Mouse (Mus musculus) myocyte (in vitro differentiated cells): ENCODE measurements at regions not wholly inside any gene's neighbourhood (a gene's known extent, or its start where the extent isn't known, plus 50 kb on each side); places are given as distances from the start of the nearest gene placed in this dataset.

Source experiments
- H3K27me3 ChIP-seq: one replicate; pipeline ENCODE4 v1.6.1; 2011; ENCODE audit not compliant: control insufficient read depth, insufficient read depth, insufficient read length
- H3K36me3 ChIP-seq: one replicate; pipeline ENCODE4 v1.6.1; 2011; ENCODE audit not compliant: control insufficient read depth, insufficient read depth
- H3K4me2 ChIP-seq: one replicate; pipeline ENCODE4 v1.6.1; 2011; ENCODE audit warnings: low read depth, control low read depth
- H3K4me3 ChIP-seq: one replicate; pipeline ENCODE4 v1.5.1; 2011; ENCODE audit warnings: mild to moderate bottlenecking, control low read depth, moderate library complexity
- H3K79me2 ChIP-seq: one replicate; pipeline ENCODE4 v1.6.1; 2011; ENCODE audit not compliant: control insufficient read depth, insufficient read depth
- H3ac ChIP-seq: one replicate; pipeline ENCODE4 v1.6.1; 2011; ENCODE audit not compliant: control insufficient read depth, insufficient read length
- CEBPB ChIP-seq: IDR thresholded peaks from 2 replicates; pipeline ENCODE4 v1.6.1; 2011; ENCODE audit warnings: mild to moderate bottlenecking, moderate library complexity; ENCODE audit not compliant: poor library complexity, insufficient read depth, severe bottlenecking
- E2F4 ChIP-seq: IDR thresholded peaks from one replicate; pipeline ENCODE4 v1.6.1; 2011; ENCODE audit warnings: mild to moderate bottlenecking, control low read depth, moderate library complexity; ENCODE audit not compliant: insufficient read depth
- MAX ChIP-seq: IDR thresholded peaks from one replicate; pipeline ENCODE4 v1.6.1; 2011; ENCODE audit warnings: low read depth, mild to moderate bottlenecking, control low read depth
- MYOD1 ChIP-seq, 3 experiments: IDR thresholded peaks; one replicate each; pipeline ENCODE4 v1.6.1; 2011; ENCODE audit warnings: control low read depth in 2 of 3, low read depth in 2 of 3, mild to moderate bottlenecking in 2 of 3, moderate library complexity in 1 of 3; ENCODE audit not compliant: insufficient read length in 2 of 3, control insufficient read depth in 1 of 3
- MYOG ChIP-seq, 3 experiments: IDR thresholded peaks; one replicate each; pipeline ENCODE4 v1.6.1; 2011; ENCODE audit warnings: control low read depth in 2 of 3, low read depth in 2 of 3, mild to moderate bottlenecking in 2 of 3; ENCODE audit not compliant: insufficient read length in 2 of 3, control insufficient read depth in 1 of 3, insufficient read depth in 1 of 3
- POLR2A ChIP-seq: IDR thresholded peaks from one replicate; pipeline ENCODE4 v1.6.1; 2011; ENCODE audit warnings: low read depth, mild to moderate bottlenecking, control low read depth, moderate library complexity; ENCODE audit not compliant: insufficient read length
- POLR2AphosphoS2 ChIP-seq: IDR thresholded peaks from one replicate; pipeline ENCODE4 v1.6.1; 2011; ENCODE audit warnings: low read depth, control low read depth; ENCODE audit not compliant: insufficient read length
- REST ChIP-seq: IDR thresholded peaks from one replicate; pipeline ENCODE4 v1.6.1; 2011; ENCODE audit warnings: mild to moderate bottlenecking, control low read depth, moderate library complexity; ENCODE audit not compliant: insufficient read depth, insufficient read length
- SRF ChIP-seq: IDR thresholded peaks from one replicate; pipeline ENCODE4 v1.6.1; 2011; ENCODE audit warnings: low read depth; ENCODE audit not compliant: control insufficient read depth, insufficient read length
- TCF12 ChIP-seq: IDR thresholded peaks from one replicate; pipeline ENCODE4 v1.6.1; 2011; ENCODE audit warnings: mild to moderate bottlenecking, control low read depth; ENCODE audit not compliant: poor library complexity, insufficient read depth, severe bottlenecking
- TCF3 ChIP-seq: IDR thresholded peaks from one replicate; pipeline ENCODE4 v1.6.1; 2011; ENCODE audit warnings: low read depth, control low read depth; ENCODE audit not compliant: insufficient read length
- USF1 ChIP-seq: IDR thresholded peaks from one replicate; pipeline ENCODE4 v1.6.1; 2011; ENCODE audit warnings: low read depth, mild to moderate bottlenecking, control low read depth, moderate library complexity

- Histone ChIP-seq H3K4me2 (no peak overlapping the region), H3K79me2 (no peaks in the 10 kb centered on the region), H3K36me3 (no peaks in the 10 kb centered on the region), H3ac (no peak overlapping the region), H3K4me3 (no peak overlapping the region), H3K27me3 (no peaks in the 10 kb centered on the region)
- no peak for TF ChIP-seq SRF
- no peak for TF ChIP-seq USF1
- TF ChIP-seq MYOD1 (IDR thresholded peaks at IDR 0.05; ENCODE audit: control insufficient read depth in 1 of 3, insufficient read length in 2 of 3, low read depth in 2 of 3): no peak
- TF ChIP-seq TCF12: no peak
- TF ChIP-seq POLR2A: no peak
- no peak for TF ChIP-seq REST
- no peak for TF ChIP-seq E2F4
- TF ChIP-seq MYOG (IDR thresholded peaks at IDR 0.05; ENCODE audit: control insufficient read depth in 1 of 3, insufficient read depth in 1 of 3, insufficient read length in 2 of 3, low read depth in 2 of 3): no peak
- no peak for TF ChIP-seq POLR2AphosphoS2
- TF ChIP-seq CEBPB: no peak
- TF ChIP-seq MAX: no peak
- no peak for TF ChIP-seq TCF3
These were observed 1891.3 kb upstream of the Gm38303 start for GRCm38 (mm10) chr3:12226816-12227215.

GRCm38 (mm10) chr3:12224851-12225250 lies 1889.4 kb upstream of the Gm38303 start:
- H3ac ChIP-seq: no peak overlapping the region
- no peaks in the 10 kb centered on the region for H3K36me3 ChIP-seq
- no peak overlapping the region for H3K4me3 ChIP-seq

GRCm38 (mm10) chr3:12216035-12216434 lies 1880.6 kb upstream of the Gm38303 start:
- Histone ChIP-seq H3ac (no peak overlapping the region), H3K4me3 (no peak overlapping the region), H3K27me3 (no peaks in the 10 kb centered on the region), H3K36me3 (no peaks in the 10 kb centered on the region), H3K79me2 (no peaks in the 10 kb centered on the region), H3K4me2 (no peak overlapping the region)
- TF ChIP-seq TCF12 (no peak), SRF (no peak), TCF3 (no peak), MAX (no peak), E2F4 (no peak), POLR2AphosphoS2 (no peak), POLR2A (no peak), MYOG (IDR thresholded peaks at IDR 0.05; ENCODE audit: control insufficient read depth in 1 of 3, insufficient read depth in 1 of 3, insufficient read length in 2 of 3, low read depth in 2 of 3) (no peak), REST (no peak), CEBPB (no peak), MYOD1 (IDR thresholded peaks at IDR 0.05; ENCODE audit: control insufficient read depth in 1 of 3, insufficient read length in 2 of 3, low read depth in 2 of 3) (no peak), USF1 (no peak)

More at GRCm38 (mm10) chr3:12224851-12225250, 1889.4 kb upstream of the Gm38303 start:
- Histone ChIP-seq H3K79me2 (no peaks in the 10 kb centered on the region), H3K4me2 (no peak overlapping the region), H3K27me3 (no peaks in the 10 kb centered on the region)
- TF ChIP-seq TCF3 (no peak), MAX (no peak), REST (no peak), SRF (no peak), MYOG (IDR thresholded peaks at IDR 0.05; ENCODE audit: control insufficient read depth in 1 of 3, insufficient read depth in 1 of 3, insufficient read length in 2 of 3, low read depth in 2 of 3) (no peak), MYOD1 (IDR thresholded peaks at IDR 0.05; ENCODE audit: control insufficient read depth in 1 of 3, insufficient read length in 2 of 3, low read depth in 2 of 3) (no peak), E2F4 (no peak), USF1 (no peak), POLR2AphosphoS2 (no peak), CEBPB (no peak)

- no peak overlapping the region for H3K4me3 ChIP-seq
- H3K36me3 ChIP-seq: no peaks in the 10 kb centered on the region
- no peak overlapping the region for H3ac ChIP-seq
- H3K27me3 ChIP-seq: no peaks in the 10 kb centered on the region
- H3K79me2 ChIP-seq: no peaks in the 10 kb centered on the region
- TF ChIP-seq USF1 (no peak), POLR2A (no peak), TCF3 (no peak), MAX (no peak), CEBPB (no peak), SRF (no peak), TCF12 (no peak), REST (no peak), MYOD1 (IDR thresholded peaks at IDR 0.05; ENCODE audit: control insufficient read depth in 1 of 3, insufficient read length in 2 of 3, low read depth in 2 of 3) (no peak)
- no peak overlapping the region for H3K4me2 ChIP-seq
These were observed 1879.3 kb upstream of the Gm38303 start for GRCm38 (mm10) chr3:12214821-12215220.

- H3K4me3 ChIP-seq: no peak overlapping the region
- no peaks in the 10 kb centered on the region for H3K27me3 ChIP-seq
- no peaks in the 10 kb centered on the region for H3K36me3 ChIP-seq
- TF ChIP-seq MAX: no peak
- no peak for TF ChIP-seq MYOG (IDR thresholded peaks at IDR 0.05; ENCODE audit: control insufficient read depth in 1 of 3, insufficient read depth in 1 of 3, insufficient read length in 2 of 3, low read depth in 2 of 3)
- no peak for TF ChIP-seq REST
- TF ChIP-seq TCF12: no peak
- no peak for TF ChIP-seq SRF
- no peak for TF ChIP-seq TCF3
- TF ChIP-seq CEBPB: no peak
- no peak for TF ChIP-seq POLR2A
- no peak for TF ChIP-seq E2F4
- TF ChIP-seq MYOD1 (IDR thresholded peaks at IDR 0.05; ENCODE audit: control insufficient read depth in 1 of 3, insufficient read length in 2 of 3, low read depth in 2 of 3): no peak
- TF ChIP-seq USF1: no peak
- no peak for TF ChIP-seq POLR2AphosphoS2
- no peak overlapping the region for H3ac ChIP-seq
- H3K79me2 ChIP-seq: no peaks in the 10 kb centered on the region
- H3K4me2 ChIP-seq: no peak overlapping the region
These were observed 1837.9 kb upstream of the Gm38303 start for GRCm38 (mm10) chr3:12173371-12173770.
